Mouse (Mus musculus) monocyte, adult 2 months (primary cell): Measurements from ENCODE around the gene Tmem260.
"Not testable (repeated sequence)": the region's sequence is repeated elsewhere in the genome, so short reads cannot be mapped to it uniquely, and the experiment has no call there.

Source experiments
- DNase-seq, 2 experiments: peaks; one replicate each; pipeline ENCODE4 v3.0.0; 2022; ENCODE audit warnings: low spot score in 2 of 2, low read depth in 1 of 2

The Tmem260 gene

DNA sequence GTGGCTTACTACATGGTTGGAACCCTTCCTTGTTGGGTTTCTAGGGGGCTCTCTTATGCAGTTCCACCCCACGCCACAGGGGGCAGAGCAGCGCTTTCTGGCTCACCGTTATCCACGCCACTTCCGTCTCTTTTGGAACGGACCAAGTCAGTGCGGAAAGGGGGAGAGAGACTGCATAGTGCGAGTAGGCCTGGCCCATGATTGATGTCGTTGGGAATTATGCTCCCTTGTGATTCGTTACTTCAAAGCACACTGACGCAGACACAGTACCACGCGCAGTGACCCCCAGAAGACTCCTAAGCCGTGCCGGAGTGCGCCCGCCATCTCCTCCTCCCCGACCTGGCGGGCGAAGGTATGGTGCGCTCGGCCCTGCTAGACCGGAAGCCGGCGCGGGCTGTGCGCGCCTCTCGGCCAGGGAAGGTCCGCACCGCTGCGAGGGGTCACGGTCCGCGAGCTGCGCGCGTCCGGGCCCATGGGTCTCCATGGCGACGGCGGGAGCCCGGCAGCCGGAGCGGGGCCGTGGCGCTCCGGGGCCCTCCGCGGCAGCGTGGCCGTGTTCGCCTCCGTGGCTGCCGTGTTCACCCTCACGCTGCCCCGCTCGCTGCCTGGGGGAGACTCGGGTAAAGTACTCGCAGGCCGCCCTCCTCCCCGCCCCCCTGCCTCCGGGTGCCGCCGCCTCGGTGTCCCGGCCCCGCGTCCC, at the start of gene Tmem260:
TSS of gene Tmem260 (plus strand) at position 141 of the 700 bp plus-strand sequence.
- peak; percentile 73 to 90 for DNase-seq

DNA sequence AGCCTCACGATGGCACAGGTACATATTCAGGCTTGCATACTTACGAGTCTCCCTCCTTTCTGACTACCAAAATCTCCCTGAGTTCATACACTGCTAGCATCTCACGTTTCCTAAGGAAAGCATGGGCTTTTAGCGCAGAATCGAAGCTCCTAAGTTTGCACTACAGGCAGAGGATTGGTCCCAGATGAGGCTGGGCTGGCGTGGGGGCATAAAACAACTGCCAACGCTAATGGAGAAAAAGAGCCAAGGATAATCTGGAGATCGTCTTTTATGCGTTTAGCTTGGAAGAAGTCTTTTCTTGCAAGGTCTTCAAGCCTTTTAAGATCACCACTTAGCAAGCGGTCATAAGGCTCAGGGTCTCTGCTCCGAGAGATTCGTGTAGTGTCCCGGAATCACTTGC, 39.8 kb upstream of the Tmem260 start:
- DNase-seq, result no peak

DNA sequence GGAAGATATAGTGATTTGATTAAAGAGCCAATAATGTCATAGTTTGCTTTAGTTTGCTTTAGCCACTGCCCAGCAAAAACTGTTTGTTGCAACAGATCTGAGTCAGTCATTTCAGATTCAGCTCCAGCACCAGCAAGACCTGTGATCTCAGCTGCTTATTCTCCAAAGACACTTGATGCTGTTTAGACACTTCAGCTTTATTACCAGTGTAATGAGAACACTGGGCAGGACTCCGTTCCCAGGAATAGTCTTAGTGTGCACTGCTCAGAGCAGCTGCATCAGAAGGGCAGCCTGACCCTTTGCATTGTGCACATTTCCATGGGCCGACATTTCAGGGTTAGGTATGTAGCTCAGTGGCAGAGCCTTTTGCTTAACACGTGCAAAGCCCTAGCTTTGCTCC, 28.9 kb upstream of the Tmem260 start:
- DNase-seq, result no peak

DNA sequence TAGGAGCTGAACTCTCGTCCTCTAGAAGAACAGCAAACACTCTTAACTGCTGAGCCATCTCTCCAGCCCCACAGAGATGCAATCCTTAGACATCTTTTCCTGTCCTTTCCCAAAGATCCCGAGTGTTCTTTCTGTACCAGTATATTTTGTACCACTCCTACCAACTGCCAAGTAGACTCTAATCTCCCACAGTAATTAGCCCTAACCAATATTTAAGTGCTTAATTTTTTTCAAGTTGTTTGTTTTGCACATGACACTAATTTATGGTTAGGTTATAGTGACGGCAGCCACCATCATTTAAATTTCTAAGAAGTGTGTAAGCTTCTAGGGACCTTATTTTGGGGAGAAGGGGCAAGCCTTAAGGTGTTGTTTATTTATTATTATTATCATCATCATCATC, 27.7 kb upstream of the Tmem260 start:
- DNase-seq, result no peak

DNA sequence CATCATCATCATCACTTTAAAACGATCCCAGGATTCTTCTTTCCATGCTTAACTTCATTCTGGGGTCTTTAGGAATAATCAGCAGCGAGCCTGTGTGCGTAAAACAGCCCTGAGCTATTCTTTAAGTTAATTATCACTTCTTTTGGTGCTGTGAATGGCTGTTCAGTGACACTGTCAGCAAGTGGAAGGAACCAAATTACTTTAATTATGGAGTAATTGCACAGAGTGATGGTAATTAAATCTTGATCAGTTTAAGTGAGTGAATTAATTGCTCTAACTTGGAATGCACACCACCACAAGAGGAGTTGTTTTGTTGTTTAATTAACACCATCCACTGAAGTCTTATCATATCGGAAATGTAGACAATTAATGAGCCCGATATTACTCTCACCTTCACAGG, 27.3 kb upstream of the Tmem260 start:
- DNase-seq, result no peak

DNA sequence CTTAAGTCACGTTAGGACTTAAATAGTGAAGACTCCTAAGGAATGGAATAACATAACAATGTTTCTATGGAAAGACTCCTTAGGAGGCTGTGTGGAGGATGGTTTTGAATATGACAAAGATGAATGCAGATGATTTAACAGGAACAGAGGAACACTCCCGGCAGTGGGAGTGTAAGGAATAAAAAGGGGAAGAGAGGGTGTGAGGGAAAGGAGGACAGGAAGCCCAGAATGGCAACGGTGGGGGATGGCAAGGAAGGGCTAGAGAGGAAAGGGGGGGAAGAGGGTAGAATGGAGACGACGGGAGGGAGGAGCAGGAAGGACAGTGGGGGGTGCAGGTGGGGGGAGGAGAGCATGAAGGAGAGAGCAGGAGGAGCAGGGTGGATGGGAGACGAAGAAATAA, 24.4 kb upstream of the Tmem260 start:
- no peak for DNase-seq

DNA sequence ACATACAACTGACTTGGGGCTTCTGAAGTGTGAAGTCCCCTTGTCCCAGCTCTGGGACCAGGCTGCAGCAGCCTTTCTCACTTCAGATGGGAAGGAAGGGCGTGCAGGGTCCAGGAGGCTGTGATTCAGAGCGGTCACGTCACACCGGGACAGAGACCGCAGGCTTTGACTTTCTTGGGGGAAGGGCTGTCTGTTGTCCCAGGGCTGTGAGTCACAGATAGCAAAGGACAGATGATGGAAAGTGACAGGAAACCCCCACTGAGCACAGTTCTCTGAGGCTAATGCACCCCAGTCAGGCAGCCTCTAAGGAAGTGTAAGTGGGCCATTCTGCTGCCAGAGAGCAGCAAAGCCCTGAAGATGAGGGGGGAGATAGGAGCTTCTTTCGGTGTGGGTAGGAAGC, 23.9 kb upstream of the Tmem260 start:
- DNase-seq, result peak; percentile 40 to 47

DNA sequence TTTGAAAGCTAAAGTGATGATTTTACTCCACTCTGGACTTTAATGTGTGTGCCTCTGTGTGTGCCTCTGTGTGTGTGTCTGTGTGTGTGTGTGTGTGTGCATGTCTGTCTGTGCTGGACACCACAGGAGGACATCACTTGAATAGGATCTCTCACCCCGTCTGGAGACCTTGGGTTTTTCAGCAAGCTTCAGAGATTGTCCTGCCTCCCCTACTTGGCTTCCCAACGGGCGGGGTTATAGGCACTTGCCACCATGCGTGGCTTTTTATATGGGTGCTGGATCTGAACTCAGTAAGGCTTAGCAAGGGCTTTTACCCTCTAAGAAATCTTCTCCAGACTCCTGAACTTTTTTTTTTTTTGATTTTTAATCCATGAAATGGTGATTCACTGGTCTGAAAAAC, 23.5 kb upstream of the Tmem260 start:
- no peak for DNase-seq

DNA sequence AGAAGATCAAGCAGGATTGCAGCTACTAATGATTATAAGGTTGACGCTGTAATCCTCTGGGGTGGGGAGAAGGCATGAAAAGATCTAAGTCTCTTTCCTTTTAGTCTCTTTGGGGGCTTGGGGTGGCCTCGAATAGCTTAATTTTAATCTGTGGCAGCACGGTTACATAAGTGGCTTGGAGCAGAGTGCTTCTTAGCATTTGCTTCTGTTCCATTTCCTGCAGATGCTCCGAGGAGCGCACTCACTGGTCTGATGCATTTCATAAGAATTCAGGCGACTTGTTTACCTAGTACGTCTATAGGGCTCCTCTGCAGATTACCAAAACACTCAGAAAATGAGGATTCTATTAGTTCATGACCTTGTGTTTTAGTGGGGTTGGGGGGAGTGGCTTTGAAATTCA, 23.0 kb upstream of the Tmem260 start:
- DNase-seq, result no peak

DNA sequence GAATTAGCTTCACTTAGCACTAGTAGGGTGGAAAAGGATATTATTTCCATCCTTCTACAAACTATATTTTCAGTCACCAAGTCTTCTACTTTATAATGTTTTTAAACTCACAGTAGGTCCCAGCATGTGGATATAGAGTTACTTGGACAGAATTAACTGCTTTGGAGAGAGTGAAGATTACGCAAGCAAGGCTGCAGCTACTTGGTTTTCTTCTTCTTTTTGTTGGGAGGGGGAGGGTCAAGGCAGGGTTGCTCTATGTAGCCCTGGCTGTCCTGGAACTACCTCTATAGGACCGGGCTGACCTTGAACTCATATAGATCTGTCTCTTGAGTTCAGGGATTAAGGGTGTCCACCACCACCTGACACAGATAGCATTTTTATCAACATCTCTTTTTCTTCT, 13.9 kb upstream of the Tmem260 start:
- DNase-seq, result no peak

DNA sequence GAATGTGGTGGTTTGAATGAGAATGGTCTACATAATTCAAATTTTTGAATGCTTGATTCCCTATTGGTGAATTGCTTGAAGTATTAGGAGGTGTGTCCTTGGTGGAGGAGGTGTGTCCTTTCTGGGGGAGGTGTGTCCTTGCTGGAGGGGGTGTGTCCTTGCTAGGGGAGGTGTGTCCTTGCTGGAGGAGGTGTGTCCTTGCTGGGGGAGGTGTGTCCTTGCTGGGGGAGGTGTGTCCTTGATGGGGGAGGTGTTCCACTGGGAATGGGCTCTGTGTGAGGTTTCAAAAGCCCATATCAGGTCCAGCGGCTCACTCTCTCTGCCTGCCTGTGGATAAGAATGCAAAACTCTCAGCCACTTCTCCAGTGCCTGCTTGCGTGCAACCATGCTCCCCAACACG, 2.1 kb upstream of the Tmem260 start:
- DNase-seq, result no peak

DNA sequence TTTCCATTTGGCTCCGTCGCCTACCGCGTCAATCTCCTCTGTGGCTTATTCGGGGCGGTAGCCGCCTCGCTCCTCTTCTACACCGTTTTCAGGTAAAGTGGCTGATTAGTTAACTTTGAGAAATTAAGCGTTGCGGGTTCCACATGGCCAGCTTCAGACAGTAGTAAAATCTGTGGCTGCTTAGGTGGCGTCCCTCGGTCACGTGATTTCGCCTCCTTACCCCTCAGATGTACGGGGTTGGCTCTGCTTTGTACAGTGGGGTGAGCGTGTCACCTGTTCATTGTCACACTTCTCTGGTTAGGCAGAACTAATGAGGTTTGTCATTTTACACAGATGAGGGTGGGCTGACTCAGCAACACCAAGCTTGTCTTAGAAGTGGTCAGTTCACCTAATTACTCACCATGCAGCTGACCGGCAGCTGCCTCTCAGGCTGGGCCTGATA, 6.1 kb downstream of the Tmem260 start:
- no peak for DNase-seq

DNA sequence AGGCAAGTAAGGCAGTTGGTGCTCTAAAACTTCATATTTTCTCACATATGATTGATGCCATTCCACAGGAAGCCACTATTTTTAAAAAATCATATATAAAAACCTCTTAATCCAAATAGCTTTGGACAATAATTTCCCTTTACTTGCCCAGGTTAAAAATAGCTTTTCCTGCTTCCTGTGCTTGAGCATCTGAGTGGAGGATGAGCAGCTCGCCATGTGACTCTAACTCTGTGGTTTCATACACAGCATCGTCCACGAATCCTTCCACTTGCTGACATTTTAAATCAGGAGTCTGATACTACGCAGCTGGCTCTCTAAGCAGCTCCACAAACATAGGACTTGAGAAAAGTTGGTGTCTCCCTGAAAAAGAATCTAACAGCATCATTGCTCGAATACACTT, 7.5 kb downstream of the Tmem260 start:
- no peak for DNase-seq

DNA sequence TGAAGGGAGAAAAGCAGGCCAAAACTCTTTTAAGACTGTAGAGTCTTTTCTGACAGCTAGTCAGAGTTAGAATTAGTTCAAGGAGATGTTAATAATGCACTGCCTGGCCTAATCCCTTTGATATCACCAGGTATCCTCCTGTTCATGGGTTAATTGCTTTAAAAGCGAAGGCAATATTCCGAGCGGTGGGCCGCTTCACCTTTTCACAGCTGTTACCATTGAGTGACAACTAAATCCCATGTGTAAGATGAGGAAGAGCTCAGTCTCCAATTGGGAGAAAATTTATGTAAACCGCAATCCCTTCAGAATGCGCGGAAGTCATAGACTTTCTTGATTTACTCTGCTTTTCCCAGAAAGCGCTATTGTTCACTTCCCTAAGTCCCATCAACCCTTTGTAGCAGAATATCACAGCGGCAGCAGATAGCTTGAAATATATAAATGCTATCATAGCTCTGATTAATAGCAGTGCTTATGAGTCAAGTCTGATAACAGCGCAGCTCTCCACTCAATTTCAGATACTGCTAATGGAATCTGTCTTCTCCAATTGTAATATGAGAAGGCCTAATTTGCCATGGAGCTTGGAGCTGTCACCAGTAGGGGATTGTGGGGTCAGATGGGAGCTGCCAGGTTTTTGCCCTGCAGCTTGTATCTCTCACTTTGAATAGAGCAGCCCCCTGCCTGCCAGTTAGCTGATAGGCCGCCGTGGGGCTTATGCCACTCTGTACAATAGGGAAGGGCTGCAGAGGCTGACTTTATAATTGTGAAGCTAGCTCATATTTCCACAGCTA, 10.6 kb downstream of the Tmem260 start:
- no peak for DNase-seq

DNA sequence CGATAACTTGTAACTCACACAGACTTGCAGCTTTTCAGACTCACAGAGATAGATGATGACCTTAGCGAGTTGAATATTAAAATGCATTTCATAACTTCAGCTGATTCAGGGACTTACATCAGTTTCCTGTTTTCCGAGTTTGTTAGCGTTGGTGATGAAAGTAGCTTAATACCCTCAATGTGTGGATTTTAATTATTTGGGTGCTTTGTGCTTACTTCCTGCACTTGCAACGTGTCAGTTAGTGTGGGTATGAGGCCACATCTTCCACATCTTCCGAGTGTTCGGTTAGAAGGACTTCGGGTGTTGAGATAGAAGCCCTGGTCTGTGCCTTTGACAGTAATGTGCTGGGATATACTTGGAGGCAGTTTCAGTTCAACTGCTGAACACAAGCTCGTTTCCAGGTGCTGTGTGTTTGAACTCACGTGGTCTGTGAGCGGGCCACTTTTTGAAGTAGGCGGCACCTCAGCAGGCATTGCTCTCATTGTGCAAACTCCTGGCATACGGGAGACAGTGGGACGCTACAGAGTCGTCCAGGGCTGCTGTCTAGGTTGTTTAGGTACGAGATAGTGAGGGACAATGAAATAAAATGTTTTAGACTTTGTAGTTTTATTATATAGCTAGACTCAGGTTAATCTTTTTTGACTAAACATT, 11.5 kb downstream of the Tmem260 start:
- DNase-seq, result no peak

DNA sequence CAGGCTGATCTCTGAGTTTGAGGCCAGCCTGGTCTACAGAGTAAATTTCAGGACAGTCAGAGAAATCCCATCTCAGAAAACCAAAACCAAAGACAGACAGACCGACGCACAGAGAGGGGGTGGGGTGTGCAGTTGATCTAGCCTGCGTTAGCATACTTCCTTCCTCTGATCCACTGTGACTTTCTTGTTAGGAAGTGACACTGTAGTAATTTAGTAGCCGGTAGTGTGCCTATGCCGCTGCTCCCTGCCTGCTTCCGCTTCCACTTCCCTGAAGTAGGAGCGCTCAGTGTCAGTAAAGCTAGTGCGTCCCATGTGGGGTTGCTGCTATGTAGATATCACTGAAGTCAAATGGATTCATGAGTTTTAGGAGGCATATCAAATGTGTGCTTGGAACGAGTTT, 13.0 kb downstream of the Tmem260 start:
- no peak for DNase-seq

DNA sequence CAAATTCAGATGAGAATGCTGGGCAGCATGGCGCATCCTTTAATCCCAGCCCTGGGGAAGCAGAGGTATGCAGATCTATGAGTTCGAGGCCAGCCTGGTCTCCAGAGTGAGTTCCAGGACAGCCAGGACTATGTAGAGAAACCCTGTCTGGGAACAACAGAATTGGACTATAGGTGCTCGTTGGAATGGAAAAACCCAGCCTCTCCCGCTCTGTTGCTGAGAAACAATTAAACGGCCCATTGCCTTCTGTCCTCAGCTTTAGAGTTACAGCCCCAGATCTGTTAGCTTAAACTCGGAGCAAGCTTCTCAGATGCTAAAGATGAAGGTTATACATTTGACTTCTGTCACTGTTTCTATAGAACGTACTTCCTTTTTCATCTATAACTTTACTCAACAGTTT, 22.4 kb downstream of the Tmem260 start:
- no peak for DNase-seq

DNA sequence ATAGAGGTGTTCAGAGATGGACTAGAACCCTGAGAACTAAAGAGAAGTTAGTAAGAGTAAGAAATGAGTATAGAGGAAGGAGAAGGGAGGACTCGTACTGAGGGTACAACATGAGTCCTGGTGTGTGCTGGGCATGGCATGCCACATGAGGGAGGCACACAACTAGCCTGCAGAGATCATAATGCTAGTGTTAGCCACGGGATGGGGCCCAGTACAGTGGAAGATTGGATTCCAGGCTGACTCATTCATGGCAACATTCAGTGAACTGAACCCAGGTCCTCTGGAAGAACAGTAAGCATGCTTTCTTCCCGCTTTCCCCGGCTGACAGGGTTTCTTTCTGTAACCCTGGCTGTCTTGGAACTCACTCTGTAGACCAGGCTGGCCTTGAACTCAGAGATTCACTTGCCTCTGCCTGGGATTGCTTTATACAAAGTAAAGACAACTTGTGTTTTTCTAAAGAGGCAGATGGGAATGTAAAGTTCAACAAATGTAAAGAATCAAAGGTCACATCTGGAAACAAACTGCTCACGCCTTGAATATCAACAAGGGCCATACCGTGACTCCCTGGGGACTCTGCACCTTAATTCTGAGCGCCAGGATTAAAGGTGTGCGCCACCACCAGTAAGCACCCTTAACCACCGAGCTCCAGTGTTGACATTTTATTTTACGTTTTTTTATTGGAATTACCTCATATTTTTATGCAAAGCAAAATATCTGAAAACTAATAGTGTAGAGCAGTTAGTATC, 25.0 kb downstream of the Tmem260 start:
- no peak for DNase-seq

DNA sequence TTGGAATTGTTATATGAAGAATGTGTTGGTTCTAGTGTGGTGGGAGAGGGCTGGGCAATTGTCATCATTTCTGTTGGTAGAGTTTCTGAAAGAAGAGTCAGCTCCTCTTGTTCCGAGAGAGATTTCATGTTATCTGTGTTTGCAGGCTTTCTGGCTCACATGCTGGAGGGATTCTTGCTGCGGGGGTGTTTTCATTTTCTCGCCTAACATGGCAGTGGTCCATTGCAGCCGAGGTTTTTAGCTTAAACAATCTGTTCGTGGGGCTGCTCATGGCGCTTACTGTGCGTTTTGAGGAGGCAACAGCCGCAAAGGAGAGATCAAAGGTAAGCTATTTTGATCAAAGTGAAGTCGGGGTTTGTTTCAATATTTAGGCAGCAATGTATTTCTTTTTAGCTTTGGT, 26.3 kb downstream of the Tmem260 start:
- DNase-seq, result no peak

DNA sequence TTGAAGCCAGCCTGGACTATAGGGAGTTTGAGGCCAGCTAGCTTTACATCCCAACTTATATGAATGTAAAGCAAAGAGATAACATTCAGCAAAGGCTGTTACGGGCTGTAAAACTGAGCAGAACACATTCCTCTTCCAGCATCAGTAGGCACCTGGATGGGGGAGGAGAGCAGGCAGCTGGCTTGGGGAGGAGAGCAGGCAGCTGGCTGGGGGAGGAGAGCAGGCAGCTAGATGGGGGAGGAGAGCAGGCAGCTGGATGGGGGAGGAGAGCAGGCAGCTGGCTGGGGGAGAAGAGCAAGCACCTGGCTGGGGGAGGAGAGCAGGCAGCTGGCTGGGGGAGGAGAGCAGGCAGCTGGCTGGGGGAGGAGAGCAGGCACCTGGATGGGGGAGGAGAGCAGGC, 29.4 kb downstream of the Tmem260 start:
- DNase-seq, result no peak

DNA sequence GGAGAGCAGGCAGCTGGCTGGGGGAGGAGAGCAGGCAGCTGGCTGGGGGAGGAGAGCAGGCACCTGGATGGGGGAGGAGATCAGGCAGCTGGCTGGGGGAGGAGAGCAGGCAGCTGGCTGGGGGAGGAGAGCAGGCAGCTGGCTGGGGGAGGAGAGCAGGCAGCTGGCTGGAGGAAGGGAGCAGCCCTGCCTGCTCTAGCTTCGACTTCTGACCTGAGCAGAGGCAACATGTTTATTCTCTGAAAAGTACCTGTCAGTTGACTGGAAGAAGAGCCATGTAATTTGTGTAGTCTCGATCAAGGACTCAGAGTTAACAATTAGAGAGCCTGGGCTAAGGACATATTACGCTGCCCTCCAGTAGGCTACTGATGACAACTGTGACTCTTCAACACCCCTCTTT, 29.9 kb downstream of the Tmem260 start:
- DNase-seq, result not testable (repeated sequence)

DNA sequence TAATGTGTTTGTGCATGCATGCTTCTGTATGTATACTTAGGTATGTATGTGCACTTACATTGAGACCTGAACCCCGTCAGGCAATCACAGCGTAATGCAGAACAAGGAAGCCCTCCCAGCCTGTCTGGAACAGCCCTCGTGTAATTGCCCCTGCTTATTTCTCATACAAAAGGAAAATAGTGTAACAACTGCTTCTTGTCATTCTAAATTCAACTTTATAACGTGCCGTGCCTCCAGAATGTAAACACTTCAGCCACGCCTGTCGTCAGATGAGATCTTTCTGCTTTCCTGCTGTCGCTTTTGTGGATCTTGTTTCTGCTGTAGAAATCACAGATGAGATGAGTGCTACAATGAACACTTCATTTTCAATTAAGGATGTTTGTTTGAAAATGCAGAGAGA, 30.4 kb downstream of the Tmem260 start:
- no peak for DNase-seq
